Mouse (Mus musculus): Measurements from ENCODE around the gene Hist1h2ag. TPM values are rescaled to one million over a fixed set of nuclear protein-coding genes. Genes with fewer than 3 reads are reported as not detected.
"Not testable (repeated sequence)": the region's sequence is repeated elsewhere in the genome, so short reads cannot be mapped to it uniquely, and the experiment has no call there.

Hist1h2ag gene
- total and polyA plus RNA-seq, 3 experiments = 27.9 to 901 (median 141) TPM

- ATAC-seq (ENCODE audit: extremely low read depth, insufficient number of reproducible peaks, low FRiP score, poor library complexity, severe bottlenecking) (no peak), DNase-seq (ENCODE audit: low spot score) (no peak)
- H3K36me3 ChIP-seq (replicated peaks) = no peaks in the 10 kb centered on the region
- peaks cover 36% of the 10 kb centered on the region for H3K4me1 ChIP-seq (ENCODE audit: insufficient read depth, low read depth, low read length)
- no peak overlapping the region; the same call in 1 of the 2 replicates for H3K4me3 ChIP-seq (ENCODE audit: low read depth, low read length)
- H3K27me3 ChIP-seq (ENCODE audit: insufficient read depth, low read length) = no peaks in the 10 kb centered on the region
- TF ChIP-seq TAL1 (conservative IDR thresholded peaks at IDR 0.05; ENCODE audit: low read depth, low read length) (no peak), POLR2AphosphoS5 (IDR thresholded peaks at IDR 0.05; ENCODE audit: insufficient replicate concordance, low read depth, low read length) (0 out of 2 replicates have a peak, but pooled peaks have one; percentile 75), GATA2 (IDR thresholded peaks at IDR 0.05; ENCODE audit: borderline replicate concordance, low read depth, low read length) (no peak)
- no peaks in the 10 kb centered on the region for H3K9me3 ChIP-seq (replicated peaks)
These were observed 5.3 kb downstream of the Hist1h2ag start for GRCm38 (mm10) chr13:22037415-22037814.

- no peak for TF ChIP-seq GATA2 (IDR thresholded peaks at IDR 0.05; ENCODE audit: borderline replicate concordance, low read depth, low read length)
- no peak for TF ChIP-seq CTCF (IDR thresholded peaks at IDR 0.05; ENCODE audit: low read depth, low read length)
- TF ChIP-seq GATA1 (IDR thresholded peaks at IDR 0.05; ENCODE audit: borderline replicate concordance, low read length) = no peak
- DNase-seq (ENCODE audit: low spot score) (no peak), ATAC-seq (ENCODE audit: extremely low read depth, insufficient number of reproducible peaks, low FRiP score, poor library complexity, severe bottlenecking) (no peak)
- no peaks in the 10 kb centered on the region for H3K9me3 ChIP-seq (replicated peaks)
- H3K4me1 ChIP-seq (ENCODE audit: insufficient read depth, low read depth, low read length) = peaks cover 36% of the 10 kb centered on the region
- H3K36me3 ChIP-seq (replicated peaks) = no peaks in the 10 kb centered on the region
- H3K27me3 ChIP-seq (ENCODE audit: insufficient read depth, low read length) = no peaks in the 10 kb centered on the region
- H3K4me3 ChIP-seq (ENCODE audit: low read depth, low read length) = no peak overlapping the region; the same call in 1 of the 2 replicates
These were observed 5.8 kb downstream of the Hist1h2ag start for GRCm38 (mm10) chr13:22036986-22037385.

- Histone ChIP-seq H3K9me3 (replicated peaks) (no peaks in the 10 kb centered on the region), H3K4me3 (ENCODE audit: low read depth, low read length) (peak overlapping the region; percentile 55; the same call in 1 of the 2 replicates), H3K4me1 (ENCODE audit: insufficient read depth, low read depth, low read length) (peaks cover 36% of the 10 kb centered on the region), H3K27me3 (ENCODE audit: insufficient read depth, low read length) (no peaks in the 10 kb centered on the region), H3K36me3 (replicated peaks) (no peaks in the 10 kb centered on the region)
- TF ChIP-seq GATA2 (IDR thresholded peaks at IDR 0.05; ENCODE audit: borderline replicate concordance, low read depth, low read length) (no peak), POLR2AphosphoS5 (IDR thresholded peaks at IDR 0.05; ENCODE audit: insufficient replicate concordance, low read depth, low read length) (peak; percentile 96)
- DNase-seq (ENCODE audit: low spot score) = no peak
- ATAC-seq (ENCODE audit: extremely low read depth, insufficient number of reproducible peaks, low FRiP score, poor library complexity, severe bottlenecking) = no peak
These were observed 6.4 kb downstream of the Hist1h2ag start for GRCm38 (mm10) chr13:22036149-22036956.

DNA sequence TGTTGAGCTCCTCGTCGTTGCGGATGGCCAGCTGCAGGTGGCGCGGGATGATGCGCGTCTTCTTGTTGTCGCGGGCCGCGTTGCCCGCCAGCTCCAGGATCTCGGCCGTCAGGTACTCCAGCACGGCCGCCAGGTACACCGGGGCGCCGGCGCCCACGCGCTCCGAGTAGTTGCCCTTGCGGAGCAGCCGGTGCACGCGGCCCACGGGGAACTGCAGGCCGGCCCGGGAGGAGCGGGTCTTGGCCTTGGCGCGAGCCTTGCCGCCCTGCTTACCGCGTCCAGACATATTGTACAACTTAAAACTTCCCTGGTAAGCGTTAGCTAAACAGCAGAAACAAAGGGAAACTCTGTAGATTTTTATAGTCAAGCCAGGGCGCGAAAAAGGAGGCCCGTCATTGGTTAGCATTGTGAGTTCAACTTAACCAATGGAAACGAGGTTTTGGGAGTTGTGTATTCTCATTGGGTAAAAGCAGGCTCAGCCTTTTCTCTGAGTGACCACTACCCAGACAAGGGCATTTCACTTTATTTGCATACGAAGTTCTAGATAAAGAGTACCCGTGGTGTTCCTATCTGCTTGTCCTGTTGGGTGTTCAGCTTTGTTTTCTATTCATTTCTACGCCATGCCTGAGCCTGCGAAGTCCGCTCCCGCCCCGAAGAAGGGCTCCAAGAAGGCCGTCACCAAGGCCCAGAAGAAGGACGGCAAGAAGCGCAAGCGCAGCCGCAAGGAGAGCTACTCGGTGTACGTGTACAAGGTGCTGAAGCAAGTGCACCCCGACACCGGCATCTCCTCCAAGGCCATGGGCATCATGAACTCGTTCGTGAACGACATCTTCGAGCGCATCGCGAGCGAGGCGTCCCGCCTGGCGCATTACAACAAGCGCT is 7.2 kb downstream of the Hist1h2ag start, which contains the start of the genes Hist1h2ah and Hist1h2bk:
Gene Hist1h2ah (minus strand): TSS at position 302 of the 882 bp plus-strand sequence.
Gene Hist1h2bk (plus strand): TSS at position 604 of the 882 bp plus-strand sequence.
- not testable (repeated sequence) for H3K36me3 ChIP-seq (replicated peaks); H3K9me3 ChIP-seq (replicated peaks); H3K27me3 ChIP-seq (ENCODE audit: insufficient read depth, low read length)
- H3K4me3 ChIP-seq (ENCODE audit: low read depth, low read length) = peak within 1 kb of the TSS; percentile 66; the same call in 1 of the 2 replicates
- H3K4me1 ChIP-seq (ENCODE audit: insufficient read depth, low read depth, low read length) = peaks cover 41% of the 10 kb centered on the region
- ATAC-seq (ENCODE audit: extremely low read depth, insufficient number of reproducible peaks, low FRiP score, poor library complexity, severe bottlenecking) = peak; percentile 87
- peak; percentile 99 for DNase-seq (ENCODE audit: low spot score)

DNA sequence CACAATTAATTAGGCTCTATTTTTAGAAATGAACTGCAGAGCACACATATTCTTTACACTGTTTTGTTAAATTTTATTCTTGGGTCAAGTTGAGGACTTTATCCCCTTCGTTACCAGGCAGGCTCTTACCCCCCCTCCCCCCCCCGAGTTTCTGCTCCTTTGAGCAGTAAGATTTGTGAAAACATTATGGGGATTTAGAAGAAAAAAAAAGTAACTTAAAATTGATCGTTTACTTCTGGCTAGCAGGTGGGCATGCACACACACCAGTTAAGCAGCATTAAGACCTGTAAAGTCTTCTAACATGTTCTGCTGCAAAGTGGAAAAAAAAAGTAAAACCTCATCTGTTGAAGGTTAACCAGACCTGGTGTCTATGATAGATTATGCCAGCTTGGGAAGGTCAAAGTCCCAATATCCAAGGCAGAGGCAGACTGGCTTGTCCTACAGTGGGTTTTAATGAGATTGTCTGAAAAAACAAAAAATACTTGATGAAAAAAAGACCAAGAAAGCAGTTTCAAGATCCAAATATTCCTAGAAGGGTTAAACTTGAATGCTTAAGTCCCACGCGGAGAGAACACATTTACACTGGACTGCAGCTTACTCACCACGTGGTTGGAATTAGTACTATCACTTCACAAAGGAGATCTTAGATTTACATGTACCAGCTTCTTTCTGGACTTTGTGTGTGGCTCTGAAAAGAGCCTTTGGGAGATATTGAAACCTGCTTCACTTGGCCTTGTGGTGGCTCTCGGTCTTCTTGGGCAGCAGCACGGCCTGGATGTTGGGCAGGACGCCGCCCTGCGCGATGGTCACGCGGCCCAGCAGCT is 8.1 kb downstream of the Hist1h2ag start:
- DNase-seq (ENCODE audit: low spot score) = no peak

DNA sequence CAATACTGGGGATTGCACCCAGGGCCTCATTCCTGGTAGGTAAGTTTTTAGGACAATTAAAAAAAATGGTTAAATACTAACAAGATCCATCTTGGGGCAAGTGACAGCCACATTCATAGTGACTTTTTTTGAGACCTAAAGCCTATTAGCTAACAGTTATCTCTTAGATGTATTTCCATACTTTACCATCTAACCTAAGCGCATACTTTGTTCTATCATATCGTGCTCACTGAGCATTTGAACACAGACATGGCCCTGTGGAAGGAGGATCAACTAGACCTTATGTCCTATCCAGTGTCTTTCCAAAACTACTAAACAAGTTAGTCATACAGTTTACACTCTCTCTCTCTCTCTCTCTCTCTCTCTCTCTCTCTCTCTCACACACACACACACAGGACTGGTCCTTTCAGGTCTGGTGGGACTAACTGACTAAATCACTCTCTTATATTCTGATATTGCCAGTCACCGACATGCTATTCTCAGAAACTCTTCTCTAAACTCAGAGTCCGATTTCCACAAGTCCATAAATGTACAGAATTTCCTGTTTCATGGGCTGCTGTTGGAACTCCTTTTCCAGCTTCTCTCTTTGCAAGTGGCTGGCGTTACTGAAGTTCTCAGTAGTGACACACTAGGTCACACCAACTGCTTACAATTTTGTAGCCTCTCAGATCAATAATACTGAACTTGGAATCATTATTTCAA is 8.9 kb downstream of the Hist1h2ag start:
- no peak for TF ChIP-seq GATA1 (IDR thresholded peaks at IDR 0.05; ENCODE audit: borderline replicate concordance, low read length)
- TF ChIP-seq CTCF (IDR thresholded peaks at IDR 0.05; ENCODE audit: low read depth, low read length) = no peak
- peak; percentile 93; the same call in 1 of the 2 replicates for TF ChIP-seq POLR2AphosphoS5 (IDR thresholded peaks at IDR 0.05; ENCODE audit: insufficient replicate concordance, low read depth, low read length)
- no peak for TF ChIP-seq TAL1 (conservative IDR thresholded peaks at IDR 0.05; ENCODE audit: low read depth, low read length)
- Histone ChIP-seq H3K9me3 (replicated peaks) (no peaks in the 10 kb centered on the region), H3K27me3 (ENCODE audit: insufficient read depth, low read length) (no peaks in the 10 kb centered on the region), H3K4me3 (ENCODE audit: low read depth, low read length) (no peak overlapping the region), H3K4me1 (ENCODE audit: insufficient read depth, low read depth, low read length) (peaks cover 43% of the 10 kb centered on the region), H3K36me3 (replicated peaks) (no peaks in the 10 kb centered on the region)
- DNase-seq (ENCODE audit: low spot score) (no peak), ATAC-seq (ENCODE audit: extremely low read depth, insufficient number of reproducible peaks, low FRiP score, poor library complexity, severe bottlenecking) (no peak)

More for the DNA sequence above, 8.1 kb downstream of the Hist1h2ag start:
- no peaks in the 10 kb centered on the region for H3K27me3 ChIP-seq (ENCODE audit: insufficient read depth, low read length)
- no peak for ATAC-seq (ENCODE audit: extremely low read depth, insufficient number of reproducible peaks, low FRiP score, poor library complexity, severe bottlenecking)
- no peaks in the 10 kb centered on the region for H3K36me3 ChIP-seq (replicated peaks)
- TF ChIP-seq POLR2AphosphoS5 (IDR thresholded peaks at IDR 0.05; ENCODE audit: insufficient replicate concordance, low read depth, low read length) = peak; percentile 89; the same call in 1 of the 2 replicates
- no peak for TF ChIP-seq GATA2 (IDR thresholded peaks at IDR 0.05; ENCODE audit: borderline replicate concordance, low read depth, low read length)
- peak overlapping the region; percentile 66; the same call in 1 of the 2 replicates for H3K4me3 ChIP-seq (ENCODE audit: low read depth, low read length)
- peaks cover 40% of the 10 kb centered on the region for H3K4me1 ChIP-seq (ENCODE audit: insufficient read depth, low read depth, low read length)
- H3K9me3 ChIP-seq (replicated peaks) = no peaks in the 10 kb centered on the region

Data from G1E (cell line).